9 mouse cellular contexts compared by ENCODE assay signal in genomic region chr8:105635481-105635880, GRCm38 (mm10). TPM values are rescaled to one million over a fixed set of nuclear protein-coding genes. Genes with fewer than 3 reads are reported as not detected.
DNase-seq lines count a peak whose midpoint lies in the region; ATAC-seq and TF ChIP-seq lines count a peak whose summit lies in the region.
"Had no signal": no experiment of that assay in that cellular context is flagged by ENCODE, and none has a peak within 500 bp of the region (broad histone marks: within the 10 kb centered on the region; RNA-seq: fewer than 3 reads in every experiment).

No protein-coding gene starts in this region.

- H3K79me2 ChIP-seq in heart, adult 2 months (replicated peaks; ENCODE audit: control insufficient read depth, insufficient read depth, low read length) = peaks cover 6% of the 10 kb centered on the region

- intact Hi-C loops in heart, adult 2 months (cut with DNase I) = loop anchor here (5.0 kb wide), 3 partner anchors 67 to 122 kb away; partner anchors contain the start of genes Acd, Atp6v0d1, Gfod2 and Pard6a

- H3K9ac ChIP-seq in heart, adult 2 months (ENCODE audit: low read depth, low read length) = peak overlapping the region; percentile 72; the same call in 1 of the 2 replicates
- H3K9ac ChIP-seq in forebrain, embryonic 12.5 days = peak overlapping the region; percentile 98
- H3K9ac ChIP-seq in liver, embryonic 12.5 days = peak overlapping the region; percentile 99

- DNase-seq in heart, adult 2 months = no peak
- DNase-seq in heart, adult 8-10 months (ENCODE audit: low spot score) = no peak
- DNase-seq in right cerebral cortex, postnatal 36 days (ENCODE audit: low spot score in 2 of 2) = no peak
- no peak for DNase-seq in adrenal gland, postnatal 14 days
- no peak for DNase-seq in layer of hippocampus, adult 8-10 months (ENCODE audit: low spot score in 2 of 2)

- ATAC-seq in forebrain, embryonic 12.5 days (ENCODE audit: low FRiP score) = no peak
- no peak for ATAC-seq in liver, embryonic 12.5 days

- no peak for TF ChIP-seq POLR2A in heart, adult 2 months (IDR thresholded peaks at IDR 0.05; ENCODE audit: insufficient read depth, low read depth, low read length)

- H3K4me2 ChIP-seq in forebrain, embryonic 12.5 days = peak overlapping the region; percentile 88
- peak overlapping the region; percentile 86 for H3K4me2 ChIP-seq in liver, embryonic 12.5 days

- H3K4me1 ChIP-seq in heart, adult 2 months (ENCODE audit: control insufficient read depth, insufficient read depth, low read length) = peaks cover 8% of the 10 kb centered on the region
- peaks cover 51% of the 10 kb centered on the region for H3K4me1 ChIP-seq in E14TG2a.4 (replicated peaks; ENCODE audit: low read depth, low read length)
- H3K4me1 ChIP-seq in forebrain, embryonic 12.5 days = peaks cover 25% of the 10 kb centered on the region
- H3K4me1 ChIP-seq in liver, embryonic 12.5 days = peaks cover 46% of the 10 kb centered on the region

- 6% methylated on average over 11 of the region's 11 CpGs for WGBS in heart, adult 2 months
- WGBS in forebrain, embryonic 12.5 days = 1% methylated on average over 11 of the region's 11 CpGs
- WGBS in liver, embryonic 12.5 days (ENCODE audit: insufficient replicate concordance) = 4% methylated on average over 11 of the region's 11 CpGs

- H3K36me3 ChIP-seq in heart, adult 2 months (ENCODE audit: control insufficient read depth, insufficient read depth, low read length) = peaks cover 10% of the 10 kb centered on the region
- peaks cover 16% of the 10 kb centered on the region for H3K36me3 ChIP-seq in E14TG2a.4 (ENCODE audit: insufficient read depth, low read length)
- H3K36me3 ChIP-seq in forebrain, embryonic 12.5 days (replicated peaks) = 0 out of 2 replicates have a peak, but pooled peaks cover 3% of the 10 kb centered on the region
- peaks cover 11% of the 10 kb centered on the region for H3K36me3 ChIP-seq in liver, embryonic 12.5 days

- peak overlapping the region; percentile 79 for H3K27ac ChIP-seq in heart, adult 2 months
- peak overlapping the region; percentile 100 for H3K27ac ChIP-seq in forebrain, embryonic 12.5 days
- peak overlapping the region; percentile 100 for H3K27ac ChIP-seq in liver, embryonic 12.5 days

- no peaks in the 10 kb centered on the region for H3K27me3 ChIP-seq in heart, adult 2 months (ENCODE audit: control insufficient read depth, insufficient read depth, low read length)
- H3K27me3 ChIP-seq in E14TG2a.4 (ENCODE audit: insufficient read depth, low read length) = no peaks in the 10 kb centered on the region
- no peaks in the 10 kb centered on the region for H3K27me3 ChIP-seq in forebrain, embryonic 12.5 days
- no peaks in the 10 kb centered on the region for H3K27me3 ChIP-seq in liver, embryonic 12.5 days (replicated peaks)

- no peak for TF ChIP-seq EP300 in heart, adult 2 months (IDR thresholded peaks at IDR 0.05; ENCODE audit: insufficient read depth, low read depth, low read length)

- peak overlapping the region; percentile 95 for H3K4me3 ChIP-seq in heart, adult 2 months
- peak overlapping the region; percentile 96 for H3K4me3 ChIP-seq in E14TG2a.4 (replicated peaks; ENCODE audit: low read length)
- peak overlapping the region; percentile 90 for H3K4me3 ChIP-seq in forebrain, embryonic 12.5 days (replicated peaks)
- peak overlapping the region; percentile 93 for H3K4me3 ChIP-seq in liver, embryonic 12.5 days

- no peak for TF ChIP-seq CTCF in heart, adult 2 months (IDR thresholded peaks at IDR 0.05)
- TF ChIP-seq CTCF in E14TG2a.4 (conservative IDR thresholded peaks at IDR 0.05; ENCODE audit: low read length) = no peak

- H3K9me3 ChIP-seq in E14TG2a.4 (ENCODE audit: low read length) = no peaks in the 10 kb centered on the region
- no peaks in the 10 kb centered on the region for H3K9me3 ChIP-seq in forebrain, embryonic 12.5 days
- no peaks in the 10 kb centered on the region for H3K9me3 ChIP-seq in liver, embryonic 12.5 days (replicated peaks)

RNA-seq across cellular contexts. Expression of gene Ctcf, which starts 0.9 kb away (rescaled TPM):
- 10 to 100 TPM; 41.4 to 41.9 TPM for total RNA-seq in heart, adult 2 months (2021)
- polyA plus RNA-seq in heart, adult 2 months (2012; rRNA removed) = 9.3 and 13.6 TPM in 2 replicates
- 10 to 100 TPM; 37.4 to 46.3 (median 40.7) TPM for total RNA-seq in heart, adult 8-10 months (2022)
- polyA plus RNA-seq in forebrain, embryonic 12.5 days (2016; fragmentation: Nextera tagmentation; extraction: Ambion mirVana) = 163 and 165 TPM in 2 replicates
- polyA plus RNA-seq in liver, embryonic 12.5 days (2016; fragmentation: Nextera tagmentation; extraction: Ambion mirVana) = 89.0 and 93.5 TPM in 2 replicates
- total RNA-seq in adrenal gland, postnatal 14 days (2021) = 58.4 and 70.4 TPM in 2 replicates
- 10 to 100 TPM; 67.5 to 77.9 (median 71.5) TPM for total RNA-seq in layer of hippocampus, adult 8-10 months (2022)

RNA-seq across cellular contexts. Expression of gene Agrp, which starts 1.7 kb away (rescaled TPM):
- total RNA-seq in heart, adult 2 months (2021) = not detected
- 0.31 TPM in 1 of 2 replicates, not detected in the other for polyA plus RNA-seq in heart, adult 2 months (2012; rRNA removed)
- total RNA-seq in heart, adult 8-10 months (2022) = not detected
- polyA plus RNA-seq in forebrain, embryonic 12.5 days (2016; fragmentation: Nextera tagmentation; extraction: Ambion mirVana) = 0.61 and 1.2 TPM in 2 replicates
- polyA plus RNA-seq in liver, embryonic 12.5 days (2016; fragmentation: Nextera tagmentation; extraction: Ambion mirVana) = 0.22 TPM in 1 of 2 replicates, not detected in the other
- total RNA-seq in adrenal gland, postnatal 14 days (2021) = 0.93 and 1.0 TPM in 2 replicates
- under 1 TPM in 1 of 4 experiments, not detected in 3; 0.79 TPM for total RNA-seq in layer of hippocampus, adult 8-10 months (2022)
- total RNA-seq: left cerebral cortex, postnatal 10 days had no signal

RNA-seq across cellular contexts. Expression of gene Ripor1, which starts 30.4 kb away (rescaled TPM):
- 10 to 100 TPM; 42.5 to 51.6 TPM for total RNA-seq in heart, adult 2 months (2021)
- 39.2 TPM in 2 replicates for polyA plus RNA-seq in heart, adult 2 months (2012; rRNA removed)
- 10 to 100 TPM; 45.5 to 50.0 (median 47.4) TPM for total RNA-seq in heart, adult 8-10 months (2022)
- 17.3 and 18.8 TPM in 2 replicates for polyA plus RNA-seq in forebrain, embryonic 12.5 days (2016; fragmentation: Nextera tagmentation; extraction: Ambion mirVana)
- polyA plus RNA-seq in liver, embryonic 12.5 days (2016; fragmentation: Nextera tagmentation; extraction: Ambion mirVana) = 14.1 and 14.5 TPM in 2 replicates
- 33.9 and 39.8 TPM in 2 replicates for total RNA-seq in adrenal gland, postnatal 14 days (2021)
- total RNA-seq in layer of hippocampus, adult 8-10 months (2022) = 10 to 100 TPM; 75.4 to 83.7 (median 81.8) TPM

RNA-seq across cellular contexts. Expression of gene Carmil2, which starts 50.6 kb away (rescaled TPM):
- total RNA-seq in heart, adult 2 months (2021) = under 1 TPM; 0.16 to 0.25 TPM
- 0.29 and 1.4 TPM in 2 replicates for polyA plus RNA-seq in heart, adult 2 months (2012; rRNA removed)
- total RNA-seq in heart, adult 8-10 months (2022) = under 1 TPM; 0.13 to 0.22 (median 0.14) TPM
- 4.9 and 5.2 TPM in 2 replicates for polyA plus RNA-seq in forebrain, embryonic 12.5 days (2016; fragmentation: Nextera tagmentation; extraction: Ambion mirVana)
- polyA plus RNA-seq in liver, embryonic 12.5 days (2016; fragmentation: Nextera tagmentation; extraction: Ambion mirVana) = 0.86 TPM in 2 replicates
- 3.1 and 8.1 TPM in 2 replicates for total RNA-seq in adrenal gland, postnatal 14 days (2021)
- total RNA-seq in layer of hippocampus, adult 8-10 months (2022) = 10 to 100 TPM; 61.2 to 71.3 (median 68.4) TPM
